In genomic region chr19:41800986-41801741, GRCm38 (mm10) we compare ENCODE assay signal across 8 mouse cellular contexts. TPM values are rescaled to one million over a fixed set of nuclear protein-coding genes. Genes with fewer than 3 reads are reported as not detected.
DNase-seq lines count a peak whose midpoint lies in the region; ATAC-seq lines count a peak whose summit lies in the region.

No protein-coding gene starts in this region.

- H3K4me2 ChIP-seq in kidney, embryonic 15.5 days = peak overlapping the region; percentile 76
- peak overlapping the region; percentile 73 for H3K4me2 ChIP-seq in hindbrain, embryonic 12.5 days (replicated peaks)
- H3K4me2 ChIP-seq in midbrain, embryonic 13.5 days (replicated peaks) = peak overlapping the region; percentile 82

- H3K4me1 ChIP-seq in kidney, embryonic 15.5 days = peaks cover 29% of the 10 kb centered on the region
- H3K4me1 ChIP-seq in brown adipose tissue, adult 24 weeks (ENCODE audit: control insufficient read depth, insufficient read depth, insufficient read length, low read length) = peaks cover 2% of the 10 kb centered on the region; the same call in 1 of the 2 replicates
- peaks cover 16% of the 10 kb centered on the region for H3K4me1 ChIP-seq in hindbrain, embryonic 12.5 days
- peaks cover 20% of the 10 kb centered on the region for H3K4me1 ChIP-seq in midbrain, embryonic 13.5 days (replicated peaks)

- peak overlapping the region; percentile 83 for H3K27ac ChIP-seq in kidney, embryonic 15.5 days
- no peak overlapping the region for H3K27ac ChIP-seq in brown adipose tissue, adult 24 weeks (replicated peaks; ENCODE audit: low read depth, low read length)
- H3K27ac ChIP-seq in hindbrain, embryonic 12.5 days = peak overlapping the region; percentile 50; the same call in 1 of the 2 replicates
- peak overlapping the region; percentile 74 for H3K27ac ChIP-seq in midbrain, embryonic 13.5 days

- peak overlapping the region; percentile 87 for H3K9ac ChIP-seq in kidney, embryonic 15.5 days
- peak overlapping the region; percentile 73 for H3K9ac ChIP-seq in hindbrain, embryonic 12.5 days
- peak overlapping the region; percentile 83 for H3K9ac ChIP-seq in midbrain, embryonic 13.5 days (replicated peaks)

- no peaks in the 10 kb centered on the region for H3K36me3 ChIP-seq in kidney, embryonic 15.5 days
- no peaks in the 10 kb centered on the region for H3K36me3 ChIP-seq in hindbrain, embryonic 12.5 days
- H3K36me3 ChIP-seq in midbrain, embryonic 13.5 days = no peaks in the 10 kb centered on the region

- H3K4me3 ChIP-seq in kidney, embryonic 15.5 days (replicated peaks) = peak overlapping the region; percentile 88
- H3K4me3 ChIP-seq in brown adipose tissue, adult 24 weeks (ENCODE audit: insufficient read depth, low read depth, low read length) = peak overlapping the region; percentile 81
- peak overlapping the region; percentile 78 for H3K4me3 ChIP-seq in hindbrain, embryonic 12.5 days
- H3K4me3 ChIP-seq in midbrain, embryonic 13.5 days (replicated peaks) = peak overlapping the region; percentile 93

- WGBS in kidney, embryonic 15.5 days = 3% methylated on average over 26 of the region's 26 CpGs
- WGBS in hindbrain, embryonic 12.5 days = 5% methylated on average over 26 of the region's 26 CpGs
- 4% methylated on average over 26 of the region's 26 CpGs for WGBS in midbrain, embryonic 13.5 days

- ATAC-seq in kidney, embryonic 15.5 days (replicated peaks; ENCODE audit: low FRiP score) = no peak
- no peak for ATAC-seq in hindbrain, embryonic 12.5 days (ENCODE audit: low FRiP score)
- ATAC-seq in midbrain, embryonic 13.5 days = no peak

- no peaks in the 10 kb centered on the region for H3K27me3 ChIP-seq in kidney, embryonic 15.5 days
- H3K27me3 ChIP-seq in hindbrain, embryonic 12.5 days = no peaks in the 10 kb centered on the region
- H3K27me3 ChIP-seq in midbrain, embryonic 13.5 days = no peaks in the 10 kb centered on the region

- peaks cover 6% of the 10 kb centered on the region for H3K9me3 ChIP-seq in kidney, embryonic 15.5 days (replicated peaks)
- H3K9me3 ChIP-seq in hindbrain, embryonic 12.5 days (replicated peaks) = peaks cover 7% of the 10 kb centered on the region; the same call in 1 of the 2 replicates
- no peaks in the 10 kb centered on the region for H3K9me3 ChIP-seq in midbrain, embryonic 13.5 days

- DNase-seq in kidney, postnatal 4 days = no peak
- no peak for DNase-seq in thymus, postnatal 25 days
- no peak for DNase-seq in yolk sac, embryonic 10.5 days (ENCODE audit: low spot score)
- DNase-seq in urinary bladder, postnatal 14 days (ENCODE audit: low spot score) = no peak

RNA-seq across cellular contexts. Expression of gene Arhgap19, which starts 0.7 kb away (rescaled TPM):
- polyA plus RNA-seq in kidney, embryonic 15.5 days (2015; fragmentation: Nextera tagmentation; extraction: Ambion mirVana) = 29.7 and 29.9 TPM in 2 replicates
- 2.5 and 2.8 TPM in 2 replicates for polyA plus RNA-seq in brown adipose tissue, adult 24 weeks (2012; ENCODE audit: insufficient read depth, insufficient read length, missing spikeins)
- polyA plus RNA-seq in hindbrain, embryonic 12.5 days (2016; fragmentation: Nextera tagmentation; extraction: Ambion mirVana) = 22.4 and 23.2 TPM in 2 replicates
- 11.0 and 11.6 TPM in 2 replicates for polyA plus RNA-seq in midbrain, embryonic 13.5 days (2015; fragmentation: Nextera tagmentation; extraction: Ambion mirVana)

RNA-seq across cellular contexts. Expression of gene Frat1, which starts 28.6 kb away (rescaled TPM):
- polyA plus RNA-seq in kidney, embryonic 15.5 days (2015; fragmentation: Nextera tagmentation; extraction: Ambion mirVana) = 5.6 and 6.3 TPM in 2 replicates
- 5.3 and 6.0 TPM in 2 replicates for polyA plus RNA-seq in brown adipose tissue, adult 24 weeks (2012; ENCODE audit: insufficient read depth, insufficient read length, missing spikeins)
- 16.8 and 19.4 TPM in 2 replicates for polyA plus RNA-seq in hindbrain, embryonic 12.5 days (2016; fragmentation: Nextera tagmentation; extraction: Ambion mirVana)
- polyA plus RNA-seq in midbrain, embryonic 13.5 days (2015; fragmentation: Nextera tagmentation; extraction: Ambion mirVana) = 26.2 and 29.0 TPM in 2 replicates

RNA-seq across cellular contexts. Expression of gene Frat2, which starts 46.8 kb away (rescaled TPM):
- polyA plus RNA-seq in kidney, embryonic 15.5 days (2015; fragmentation: Nextera tagmentation; extraction: Ambion mirVana) = 4.8 and 5.9 TPM in 2 replicates
- 1.3 and 2.1 TPM in 2 replicates for polyA plus RNA-seq in brown adipose tissue, adult 24 weeks (2012; ENCODE audit: insufficient read depth, insufficient read length, missing spikeins)
- 14.5 and 15.3 TPM in 2 replicates for polyA plus RNA-seq in hindbrain, embryonic 12.5 days (2016; fragmentation: Nextera tagmentation; extraction: Ambion mirVana)
- 7.6 and 10.4 TPM in 2 replicates for polyA plus RNA-seq in midbrain, embryonic 13.5 days (2015; fragmentation: Nextera tagmentation; extraction: Ambion mirVana)

RNA-seq across cellular contexts. Expression of gene Slit1, which starts 57.7 kb away (rescaled TPM):
- 6.1 and 6.3 TPM in 2 replicates for polyA plus RNA-seq in kidney, embryonic 15.5 days (2015; fragmentation: Nextera tagmentation; extraction: Ambion mirVana)
- polyA plus RNA-seq in brown adipose tissue, adult 24 weeks (2012; ENCODE audit: insufficient read depth, insufficient read length, missing spikeins) = not detected in 2 replicates
- polyA plus RNA-seq in hindbrain, embryonic 12.5 days (2016; fragmentation: Nextera tagmentation; extraction: Ambion mirVana) = 28.9 and 31.9 TPM in 2 replicates
- polyA plus RNA-seq in midbrain, embryonic 13.5 days (2015; fragmentation: Nextera tagmentation; extraction: Ambion mirVana) = 13.2 and 23.8 TPM in 2 replicates
